Mouse (Mus musculus) neutrophil, adult 83 days (primary cell): ENCODE results near the gene Olfr935. TPM values are rescaled to one million over a fixed set of nuclear protein-coding genes. Genes with fewer than 3 reads are reported as not detected.

Experiments used
- total RNA-seq, 2 experiments: library from RNA; stranded (reverse); gene quantifications; one replicate each; pipeline ENCODE4 v1.2.4; 2023

Gene Olfr935
- not detected for total RNA-seq

GRCm38 (mm10) chr9:38999583-38999982, at the start of gene Olfr935:
TSS of gene Olfr935 (minus strand) at chr9:38999683.

GRCm38 (mm10) chr9:39023277-39023676, 23.8 kb upstream of the Olfr935 start, which contains the start of gene Olfr146:
TSS of gene Olfr146 (minus strand) at chr9:39023377.

GRCm38 (mm10) chr9:38988215-38988614, 11.3 kb downstream of the Olfr935 start, which contains the start of gene Olfr934:
TSS of gene Olfr934 (minus strand) at chr9:38988315.

GRCm38 (mm10) chr9:38972013-38972412, 27.5 kb downstream of the Olfr935 start, which contains the start of gene Olfr933:
TSS of gene Olfr933 (plus strand) at chr9:38972313.

Other genes with a start within 250 kb of the Olfr935 start
- under 1 TPM in 1 of 2 experiments, not detected in 1; 0.11 TPM for gene Olfr920, start 247.4 kb downstream of the Olfr935 start, total RNA-seq
- gene Olfr921, start 226.6 kb downstream of the Olfr935 start, total RNA-seq = not detected
- not detected for gene Olfr922, start 185.1 kb downstream of the Olfr935 start, total RNA-seq
- gene Olfr923, start 173.1 kb downstream of the Olfr935 start, total RNA-seq = not detected
- not detected for gene Olfr924, start 155.2 kb downstream of the Olfr935 start, total RNA-seq
- not detected for gene Olfr26, start 144.6 kb downstream of the Olfr935 start, total RNA-seq
- gene Olfr926, start 122.6 kb downstream of the Olfr935 start, total RNA-seq = not detected
- not detected for gene Olfr930, start 69.9 kb downstream of the Olfr935 start, total RNA-seq
- gene Olfr933, start 27.4 kb downstream of the Olfr935 start, total RNA-seq = not detected
- not detected for gene Olfr934, start 11.4 kb downstream of the Olfr935 start, total RNA-seq
- not detected for gene Olfr146, start 23.7 kb upstream of the Olfr935 start, total RNA-seq
- not detected for gene Olfr937, start 65.3 kb upstream of the Olfr935 start, total RNA-seq
- not detected for gene Olfr938, start 79.2 kb upstream of the Olfr935 start, total RNA-seq
- gene Olfr27, start 128.4 kb upstream of the Olfr935 start, total RNA-seq = not detected
- gene Olfr943, start 166.6 kb upstream of the Olfr935 start, total RNA-seq = not detected
- gene Olfr944, start 202.2 kb upstream of the Olfr935 start, total RNA-seq = not detected